Mouse (Mus musculus): ENCODE data around the gene Grin2c. TPM values are rescaled to one million over a fixed set of nuclear protein-coding genes. Genes with fewer than 3 reads are reported as not detected.

Grin2c gene
- polyA plus RNA-seq, 1 experiment = 0.33 TPM

GRCm38 (mm10) chr11:115202756-115203155 lies 64.3 kb downstream of the Grin2c start:
- peaks cover 44% of the 10 kb centered on the region for H3K36me3 ChIP-seq (ENCODE audit: control insufficient read depth, insufficient read depth, low read length)
- TF ChIP-seq CTCF (IDR thresholded peaks at IDR 0.05; ENCODE audit: extremely low read depth, insufficient read length, insufficient replicate concordance, low read depth, low read length) (no peak), POLR2A (IDR thresholded peaks at IDR 0.05; ENCODE audit: low read depth, low read length) (no peak)
- H3K4me3 ChIP-seq (ENCODE audit: low read depth, low read length) = no peak overlapping the region
- H3K27ac ChIP-seq (ENCODE audit: insufficient read depth, low read depth, low read length) = no peak overlapping the region
- no peaks in the 10 kb centered on the region for H3K27me3 ChIP-seq (ENCODE audit: control insufficient read depth, insufficient read depth, low read length)
- H3K4me1 ChIP-seq (ENCODE audit: control insufficient read depth, insufficient read depth, insufficient read length, low read length) = no peaks in the 10 kb centered on the region
- WGBS = 98% methylated on average over 9 of the region's 9 CpGs

- TF ChIP-seq POLR2A (IDR thresholded peaks at IDR 0.05; ENCODE audit: low read depth, low read length) (no peak), CTCF (IDR thresholded peaks at IDR 0.05; ENCODE audit: extremely low read depth, insufficient read length, insufficient replicate concordance, low read depth, low read length) (peak; percentile 90)
- H3K4me3 ChIP-seq (ENCODE audit: low read depth, low read length) = no peak overlapping the region
- peaks cover 47% of the 10 kb centered on the region for H3K36me3 ChIP-seq (ENCODE audit: control insufficient read depth, insufficient read depth, low read length)
- no peaks in the 10 kb centered on the region for H3K27me3 ChIP-seq (ENCODE audit: control insufficient read depth, insufficient read depth, low read length)
- WGBS = 15% methylated on average over 12 of the region's 12 CpGs
- no peaks in the 10 kb centered on the region for H3K4me1 ChIP-seq (ENCODE audit: control insufficient read depth, insufficient read depth, insufficient read length, low read length)
- no peak overlapping the region for H3K27ac ChIP-seq (ENCODE audit: insufficient read depth, low read depth, low read length)
Observed at GRCm38 (mm10) chr11:115202316-115202715, 64.7 kb downstream of the Grin2c start.

- 90% methylated on average over 4 of the region's 4 CpGs for WGBS
- Histone ChIP-seq H3K4me1 (ENCODE audit: control insufficient read depth, insufficient read depth, insufficient read length, low read length) (no peaks in the 10 kb centered on the region), H3K27ac (ENCODE audit: insufficient read depth, low read depth, low read length) (no peak overlapping the region), H3K36me3 (ENCODE audit: control insufficient read depth, insufficient read depth, low read length) (peaks cover 31% of the 10 kb centered on the region), H3K4me3 (ENCODE audit: low read depth, low read length) (no peak overlapping the region), H3K27me3 (ENCODE audit: control insufficient read depth, insufficient read depth, low read length) (no peaks in the 10 kb centered on the region)
- no peak for TF ChIP-seq POLR2A (IDR thresholded peaks at IDR 0.05; ENCODE audit: low read depth, low read length)
- TF ChIP-seq CTCF (IDR thresholded peaks at IDR 0.05; ENCODE audit: extremely low read depth, insufficient read length, insufficient replicate concordance, low read depth, low read length) = no peak
Observed at GRCm38 (mm10) chr11:115200520-115200919, 66.5 kb downstream of the Grin2c start.

Other genes with a start within 250 kb of the Grin2c start
- gene Cd300ld4, start 240.2 kb downstream of the Grin2c start, polyA plus RNA-seq (2012; rRNA removed) = 0.20 TPM in 1 of 2 replicates, not detected in the other
- gene Cd300ld5, start 229.5 kb downstream of the Grin2c start, polyA plus RNA-seq (2012; rRNA removed) = 0.85 TPM in 1 of 2 replicates, not detected in the other
- 1.1 TPM in 2 replicates for gene Cd300ld3, start 218.8 kb downstream of the Grin2c start, polyA plus RNA-seq (2012; rRNA removed)
- 0.22 and 0.52 TPM in 2 replicates for gene Cd300e, start 205.1 kb downstream of the Grin2c start, polyA plus RNA-seq (2012; rRNA removed)
- 0.91 and 2.2 TPM in 2 replicates for gene Rab37, start 175.8 kb downstream of the Grin2c start, polyA plus RNA-seq (2012; rRNA removed)
- 3.9 and 6.9 TPM in 2 replicates for gene Cd300lf, start 133.3 kb downstream of the Grin2c start, polyA plus RNA-seq (2012; rRNA removed)
- gene Slc9a3r1, start 103.9 kb downstream of the Grin2c start, polyA plus RNA-seq (2012; rRNA removed) = 314 and 949 TPM in 2 replicates
- 10.0 and 21.0 TPM in 2 replicates for gene Tmem104, start 79.8 kb downstream of the Grin2c start, polyA plus RNA-seq (2012; rRNA removed)
- gene Nat9, start 79.4 kb downstream of the Grin2c start, polyA plus RNA-seq (2012; rRNA removed) = 22.7 and 35.6 TPM in 2 replicates
- 7.8 and 12.2 TPM in 2 replicates for gene Fdxr, start 9.8 kb upstream of the Grin2c start, polyA plus RNA-seq (2012; rRNA removed)
- 0.71 and 1.4 TPM in 2 replicates for gene Fads6, start 30.4 kb upstream of the Grin2c start, polyA plus RNA-seq (2012; rRNA removed)
- 0.08 and 1.3 TPM in 2 replicates for gene Otop2, start 39.9 kb upstream of the Grin2c start, polyA plus RNA-seq (2012; rRNA removed)
- 0.05 and 0.08 TPM in 2 replicates for gene Ush1g, start 54.8 kb upstream of the Grin2c start, polyA plus RNA-seq (2012; rRNA removed)
- 0.61 and 93.4 TPM in 2 replicates for gene Otop3, start 67.5 kb upstream of the Grin2c start, polyA plus RNA-seq (2012; rRNA removed)
- 30.2 and 37.6 TPM in 2 replicates for gene Hid1, start 100.5 kb upstream of the Grin2c start, polyA plus RNA-seq (2012; rRNA removed)
- gene Cdr2l, start 114.7 kb upstream of the Grin2c start, polyA plus RNA-seq (2012; rRNA removed) = 3.8 and 4.2 TPM in 2 replicates
- gene Mrpl58, start 136.5 kb upstream of the Grin2c start, polyA plus RNA-seq (2012; rRNA removed) = 42.0 and 45.8 TPM in 2 replicates
- 50.8 and 61.5 TPM in 2 replicates for gene Atp5h, start 152.7 kb upstream of the Grin2c start, polyA plus RNA-seq (2012; rRNA removed)
- gene Kctd2, start 152.9 kb upstream of the Grin2c start, polyA plus RNA-seq (2012; rRNA removed) = 13.4 and 27.3 TPM in 2 replicates
- gene Trim80, start 173.3 kb upstream of the Grin2c start, polyA plus RNA-seq (2012; rRNA removed) = 1.5 and 4.7 TPM in 2 replicates
- 98.7 and 220 TPM in 2 replicates for gene Slc16a5, start 195.2 kb upstream of the Grin2c start, polyA plus RNA-seq (2012; rRNA removed)
- 13.2 and 16.3 TPM in 2 replicates for gene Armc7, start 208.4 kb upstream of the Grin2c start, polyA plus RNA-seq (2012; rRNA removed)
- 56.8 and 132 TPM in 2 replicates for gene Nt5c, start 224.6 kb upstream of the Grin2c start, polyA plus RNA-seq (2012; rRNA removed)
- gene Jpt1, start 247.1 kb upstream of the Grin2c start, polyA plus RNA-seq (2012; rRNA removed) = 210 and 430 TPM in 2 replicates

All from small intestine, adult 2 months (tissue).